Mouse (Mus musculus) testis, adult 2 months (tissue): ENCODE data around the gene Etv5. TPM values are rescaled to one million over a fixed set of nuclear protein-coding genes. Genes with fewer than 3 reads are reported as not detected.

ENCODE experiments used
- H3K27ac ChIP-seq: fragments of 200-500 bp; 2 replicates; pipeline ENCODE4 v1.5.1; 2012; ENCODE audit warnings: low read depth, low read length; ENCODE audit not compliant: control insufficient read depth, insufficient read depth
- H3K27me3 ChIP-seq: fragments of 200-500 bp; 2 replicates; pipeline ENCODE4 v1.6.1; 2012; ENCODE audit warnings: mild to moderate bottlenecking, low read length, moderate library complexity; ENCODE audit not compliant: control insufficient read depth, insufficient read depth
- H3K36me3 ChIP-seq: fragments of 200-500 bp; 2 replicates; pipeline ENCODE4 v1.6.1; 2012; ENCODE audit warnings: mild to moderate bottlenecking, low read length; ENCODE audit not compliant: control insufficient read depth, insufficient read depth
- H3K4me1 ChIP-seq: fragments of 200-500 bp; 2 replicates; pipeline ENCODE4 v1.6.1; 2012; ENCODE audit warnings: low read length; ENCODE audit not compliant: control insufficient read depth, insufficient read depth
- H3K4me3 ChIP-seq: fragments of 200-500 bp; 2 replicates; pipeline ENCODE4 v1.5.1; 2012; ENCODE audit warnings: low read depth, mild to moderate bottlenecking, low read length, moderate library complexity, mixed read lengths; ENCODE audit not compliant: control insufficient read depth
- CTCF ChIP-seq: fragments of 200-500 bp; IDR thresholded peaks from 2 replicates; pipeline ENCODE4 v1.5.1; 2012; ENCODE audit warnings: low read depth, mild to moderate bottlenecking, inconsistent platforms, low read length, moderate library complexity; ENCODE audit not compliant: control insufficient read depth, insufficient read depth, insufficient replicate concordance
- POLR2A ChIP-seq: fragments of 200-500 bp; IDR thresholded peaks from 2 replicates; pipeline ENCODE4 v1.6.1; 2012; ENCODE audit warnings: low read depth, mild to moderate bottlenecking, inconsistent platforms, low read length, moderate library complexity; ENCODE audit not compliant: control insufficient read depth
- polyA plus RNA-seq: library from polyadenylated mRNA; depleted of rRNA; stranded (reverse); fragments of >200 nt; gene quantifications from 2 replicates; pipeline ENCODE4 v1.2.3, GENCODE M21; 2012

Gene Etv5
- polyA plus RNA-seq, 1 experiment, result 12.6 TPM

- peak overlapping the region; percentile 75 for H3K4me3 ChIP-seq
- no peak for TF ChIP-seq POLR2A
- no peak for TF ChIP-seq CTCF
- no peaks in the 10 kb centered on the region for H3K36me3 ChIP-seq
- no peaks in the 10 kb centered on the region for H3K27me3 ChIP-seq
- H3K4me1 ChIP-seq, result peaks cover 18% of the 10 kb centered on the region
- H3K27ac ChIP-seq, result peak overlapping the region; percentile 81
These were observed 750 bp upstream of the Etv5 start for GRCm38 (mm10) chr16:22440269-22440668.

DNA sequence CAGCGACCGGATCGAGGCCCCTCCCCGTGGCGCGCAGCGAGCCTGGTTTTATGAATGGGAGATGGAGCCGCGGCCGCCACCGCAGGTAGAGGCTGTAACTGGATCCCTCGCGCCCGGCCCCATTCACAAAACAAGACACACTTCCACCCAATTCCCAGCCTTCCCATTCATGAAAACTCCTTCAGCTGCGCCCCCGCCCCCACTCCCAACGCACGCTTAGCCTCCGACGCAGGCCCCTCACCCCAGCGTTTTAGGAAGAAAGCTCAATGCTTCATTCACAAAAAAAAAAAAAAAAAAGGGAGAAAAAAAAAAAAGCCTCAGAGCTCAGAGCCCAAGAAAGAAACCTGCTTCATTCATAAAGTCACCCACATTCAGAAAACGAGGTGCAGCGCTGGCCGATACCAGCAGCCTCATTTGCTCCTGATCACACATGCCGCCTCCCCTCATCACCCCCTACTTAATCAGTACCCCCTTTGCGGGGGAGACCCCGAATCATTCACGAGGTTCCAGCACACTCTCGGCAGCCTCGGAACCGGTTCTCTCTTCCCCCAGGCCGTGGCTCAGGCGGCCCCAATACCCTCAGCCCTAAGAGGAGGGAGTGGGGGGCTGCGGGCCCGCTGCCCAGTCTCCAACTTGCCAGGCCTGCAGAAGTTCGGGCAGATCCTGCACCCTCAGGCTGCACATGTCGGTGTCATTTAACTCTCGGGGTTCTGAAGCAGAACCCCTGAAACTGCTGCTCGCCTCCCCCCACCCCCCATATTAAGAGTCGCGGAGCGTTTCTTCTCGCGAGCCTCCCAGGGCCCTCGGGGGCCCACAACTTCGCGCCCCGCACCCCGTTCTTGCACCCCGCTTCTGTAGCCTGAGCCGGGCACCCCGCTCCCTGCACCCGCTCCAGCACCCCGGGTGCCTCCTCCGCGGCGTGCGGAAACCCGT lies 812 bp downstream of the Etv5 start:
- peak overlapping the region; percentile 78 for H3K27ac ChIP-seq
- no peak for TF ChIP-seq POLR2A
- peak overlapping the region; percentile 95 for H3K4me3 ChIP-seq
- H3K27me3 ChIP-seq, result no peaks in the 10 kb centered on the region
- peaks cover 18% of the 10 kb centered on the region for H3K4me1 ChIP-seq
- H3K36me3 ChIP-seq, result no peaks in the 10 kb centered on the region

DNA sequence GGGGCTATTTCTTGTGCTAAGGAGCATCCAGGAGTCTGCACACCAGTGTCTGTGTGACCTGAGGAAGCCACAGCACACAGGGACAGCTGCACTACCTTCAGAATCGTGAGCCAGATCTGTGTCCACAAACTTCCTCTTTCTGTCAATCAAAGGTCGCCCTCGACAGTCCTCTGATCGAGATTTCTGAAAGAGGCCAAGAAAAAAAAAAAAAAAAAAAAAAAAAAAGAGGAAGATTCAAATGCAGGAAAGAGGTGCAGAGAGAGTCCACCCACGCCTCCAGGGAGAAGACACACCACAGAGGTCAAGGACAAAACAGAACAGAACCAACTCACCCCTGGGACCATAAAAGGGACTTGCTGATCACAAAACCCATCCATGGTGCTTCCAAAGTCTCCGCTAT lies 3.4 kb downstream of the Etv5 start:
- Histone ChIP-seq H3K36me3 (no peaks in the 10 kb centered on the region), H3K27me3 (no peaks in the 10 kb centered on the region), H3K27ac (no peak overlapping the region), H3K4me1 (peaks cover 16% of the 10 kb centered on the region), H3K4me3 (no peak overlapping the region)
- TF ChIP-seq POLR2A (no peak), CTCF (no peak)

- TF ChIP-seq POLR2A (no peak), CTCF (no peak)
- no peaks in the 10 kb centered on the region for H3K36me3 ChIP-seq
- H3K4me3 ChIP-seq, result no peak overlapping the region
- no peak overlapping the region for H3K27ac ChIP-seq
- H3K27me3 ChIP-seq, result no peaks in the 10 kb centered on the region
- H3K4me1 ChIP-seq, result peaks cover 7% of the 10 kb centered on the region
These were observed 5.0 kb downstream of the Etv5 start for GRCm38 (mm10) chr16:22434530-22434929.

DNA sequence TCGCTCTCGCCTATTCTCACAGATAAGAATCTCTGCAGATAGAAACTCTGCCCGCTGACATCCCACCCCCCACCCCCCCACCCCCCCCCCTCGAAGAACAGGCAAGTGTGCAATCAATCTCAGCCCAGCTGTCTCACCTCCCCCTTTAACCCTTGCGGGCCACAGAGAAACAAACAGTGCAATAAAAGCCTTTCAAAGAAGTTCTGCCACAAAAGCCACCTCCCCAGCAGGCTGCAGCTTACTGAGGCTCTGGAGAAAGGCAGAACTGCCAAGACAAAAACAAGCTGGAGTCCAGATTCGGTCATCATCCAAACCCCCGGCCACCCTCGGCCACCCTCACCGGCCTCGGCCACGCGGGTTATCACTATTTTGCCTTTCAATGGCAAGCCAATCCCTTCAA lies 5.6 kb downstream of the Etv5 start:
- Histone ChIP-seq H3K36me3 (no peaks in the 10 kb centered on the region), H3K4me3 (no peak overlapping the region), H3K4me1 (peaks cover 6% of the 10 kb centered on the region), H3K27me3 (no peaks in the 10 kb centered on the region), H3K27ac (no peak overlapping the region)
- TF ChIP-seq POLR2A (no peak), CTCF (no peak)

DNA sequence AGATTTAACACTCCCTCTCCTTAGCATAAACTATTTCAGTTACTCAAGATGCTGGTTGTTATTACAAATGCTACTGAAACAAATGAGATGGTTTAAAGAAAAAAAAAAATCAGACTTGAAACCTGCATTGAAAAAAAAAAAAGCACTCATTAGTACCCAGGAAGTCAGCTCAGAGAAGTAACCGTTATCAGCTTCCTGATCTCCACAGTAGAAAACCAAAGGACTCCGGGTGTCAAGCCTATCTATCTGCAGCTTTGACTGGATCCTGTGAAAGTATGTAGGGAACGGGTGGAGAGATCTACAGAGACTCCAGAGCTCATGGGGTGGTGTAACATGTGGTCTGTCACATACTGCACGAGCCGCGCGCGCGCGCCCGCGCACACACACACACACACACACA lies 7.7 kb downstream of the Etv5 start:
- no peak overlapping the region for H3K4me3 ChIP-seq
- no peak overlapping the region for H3K27ac ChIP-seq
- no peaks in the 10 kb centered on the region for H3K27me3 ChIP-seq
- no peak for TF ChIP-seq POLR2A
- TF ChIP-seq CTCF, result no peak
- H3K36me3 ChIP-seq, result no peaks in the 10 kb centered on the region
- H3K4me1 ChIP-seq, result no peaks in the 10 kb centered on the region; the same call in 1 of the 2 replicates

- Histone ChIP-seq H3K4me1 (no peaks in the 10 kb centered on the region; the same call in 1 of the 2 replicates), H3K27me3 (no peaks in the 10 kb centered on the region), H3K4me3 (no peak overlapping the region), H3K27ac (no peak overlapping the region), H3K36me3 (no peaks in the 10 kb centered on the region)
- no peak for TF ChIP-seq CTCF
- TF ChIP-seq POLR2A, result no peak
These were observed 8.2 kb downstream of the Etv5 start for GRCm38 (mm10) chr16:22431335-22431734.
